Mouse (Mus musculus): ENCODE data around the gene Dapk2.
"Not testable (repeated sequence)": the region's sequence is repeated elsewhere in the genome, so short reads cannot be mapped to it uniquely, and the experiment has no call there.

Dapk2 gene

DNA sequence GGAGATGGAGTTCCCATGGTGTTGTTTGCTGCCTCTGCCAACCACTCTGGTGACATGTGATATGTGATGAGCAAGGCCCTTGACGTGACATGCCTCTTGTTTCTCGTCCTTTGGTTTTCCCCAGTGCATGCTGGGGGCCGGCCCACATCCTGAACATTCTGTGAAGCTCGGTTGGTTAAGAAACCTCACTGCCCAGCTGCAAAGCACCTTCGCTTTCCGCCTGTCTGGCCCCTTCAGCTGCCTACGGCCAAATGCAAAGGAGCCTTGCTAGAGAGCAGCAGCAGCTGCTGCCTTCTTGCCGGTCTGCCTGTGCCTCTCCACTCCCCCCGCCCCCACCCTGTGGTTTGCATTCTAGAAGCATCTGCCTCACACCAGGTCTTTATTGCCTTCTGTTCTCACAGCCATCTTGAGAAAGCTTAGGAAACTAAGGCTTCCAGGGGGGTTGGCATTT lies 123.5 kb downstream of the Dapk2 start:
- DNase-seq: no peak

DNA sequence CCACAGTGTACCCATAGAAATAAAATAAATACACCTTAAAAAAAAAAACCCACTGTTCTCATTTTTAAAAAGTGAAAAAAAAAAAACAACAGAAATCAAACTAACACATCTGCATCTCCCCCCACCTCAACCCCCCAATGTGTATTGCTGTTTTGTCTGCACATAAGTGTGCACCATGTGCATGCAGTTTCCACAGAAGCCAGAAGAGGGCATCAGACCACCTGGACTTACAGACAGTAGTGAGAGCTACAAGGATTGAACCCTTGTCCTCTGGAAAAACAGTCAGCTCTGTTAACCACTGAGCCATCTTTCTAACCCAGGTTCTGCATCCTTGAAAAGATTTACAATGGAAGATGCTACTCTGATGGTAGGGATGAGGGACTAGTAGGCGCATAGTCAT lies 124.6 kb downstream of the Dapk2 start:
- no peak for DNase-seq

DNA sequence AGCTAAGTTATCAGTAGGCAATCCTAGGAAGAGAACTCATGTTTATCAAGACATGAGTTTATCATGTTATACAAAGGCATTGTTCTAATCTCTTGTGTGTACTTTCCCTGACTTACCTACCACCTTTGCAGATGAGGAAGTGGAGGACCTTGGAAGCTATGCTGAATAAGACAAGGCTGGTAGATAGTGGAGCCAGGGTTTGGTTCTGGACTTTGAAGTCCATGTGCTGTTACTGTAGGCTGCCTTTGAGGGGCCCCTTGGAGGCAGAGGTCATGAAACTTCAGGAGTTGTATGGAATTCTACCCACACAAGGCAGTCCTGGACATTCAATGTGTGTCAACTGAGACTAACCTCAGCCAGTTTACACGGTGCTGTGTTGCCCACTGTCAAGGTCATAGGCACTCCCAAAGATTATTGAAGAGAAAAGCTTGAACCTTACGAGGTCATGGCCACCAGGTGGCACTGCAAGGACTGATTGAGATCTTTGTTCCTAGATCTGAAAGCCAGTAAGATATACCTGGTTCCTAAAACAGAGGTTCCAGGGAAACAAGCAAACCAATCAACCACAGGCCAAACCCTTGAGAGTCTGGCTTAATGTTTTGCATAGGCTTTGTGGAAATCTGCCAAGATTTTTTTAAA lies 125.7 kb downstream of the Dapk2 start:
- peak; percentile 79 for DNase-seq

DNA sequence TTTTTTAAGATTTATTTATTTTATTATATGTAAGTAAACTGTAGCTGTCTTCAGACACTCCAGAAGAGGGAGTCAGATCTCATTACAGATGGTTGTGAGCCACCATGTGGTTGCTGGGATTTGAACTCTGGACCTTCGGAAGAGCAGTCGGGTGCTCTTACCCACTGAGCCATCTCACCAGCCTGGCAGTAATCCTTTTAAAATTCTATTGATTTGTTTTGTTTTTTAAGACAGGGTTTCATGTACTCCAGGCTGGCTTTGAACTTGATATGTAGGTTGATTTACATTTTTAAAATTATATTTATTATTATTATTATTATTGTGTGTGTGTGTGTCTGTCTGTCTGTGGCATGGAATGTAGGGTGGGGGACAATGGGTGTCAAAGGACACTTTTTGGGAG lies 127.2 kb downstream of the Dapk2 start:
- DNase-seq: not testable (repeated sequence)

DNA sequence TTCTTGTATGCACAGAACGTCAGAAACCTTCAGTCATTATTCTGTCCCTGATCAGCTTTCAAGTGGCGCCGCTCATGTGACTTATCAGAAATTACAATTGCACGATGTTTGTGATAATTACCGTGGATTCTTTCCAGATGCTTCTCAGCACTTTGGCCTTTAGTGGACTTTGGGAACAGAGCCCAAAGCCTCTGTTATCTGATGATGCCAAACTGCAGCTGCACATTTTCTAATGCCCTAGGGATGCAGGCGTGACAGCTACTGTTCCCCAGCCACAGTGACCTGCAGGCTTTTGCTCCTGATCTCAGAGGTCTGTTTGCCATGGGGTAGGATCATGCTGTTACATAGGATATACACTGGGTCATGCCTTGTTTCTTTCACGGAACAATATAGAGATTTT lies 127.9 kb downstream of the Dapk2 start:
- no peak for DNase-seq

DNA sequence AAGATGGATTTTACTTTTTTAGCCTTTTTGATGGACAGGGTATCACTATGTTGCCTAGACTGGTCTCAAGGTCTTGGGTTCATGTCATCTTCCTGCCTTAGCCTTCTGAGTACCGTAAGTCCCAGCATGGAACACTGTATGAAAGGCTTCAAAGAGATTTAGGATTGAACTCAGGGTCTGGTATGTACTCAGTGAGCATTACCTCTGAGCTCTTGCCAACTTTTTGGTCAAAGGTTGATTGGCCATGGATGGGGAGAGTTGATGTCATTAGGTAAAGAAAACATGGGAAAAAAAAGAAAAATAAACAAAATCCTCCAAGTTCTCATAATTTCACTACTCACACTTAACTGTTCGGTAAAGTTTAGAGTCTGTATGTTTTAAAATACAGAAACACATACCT lies 132.7 kb downstream of the Dapk2 start:
- no peak for DNase-seq

DNA sequence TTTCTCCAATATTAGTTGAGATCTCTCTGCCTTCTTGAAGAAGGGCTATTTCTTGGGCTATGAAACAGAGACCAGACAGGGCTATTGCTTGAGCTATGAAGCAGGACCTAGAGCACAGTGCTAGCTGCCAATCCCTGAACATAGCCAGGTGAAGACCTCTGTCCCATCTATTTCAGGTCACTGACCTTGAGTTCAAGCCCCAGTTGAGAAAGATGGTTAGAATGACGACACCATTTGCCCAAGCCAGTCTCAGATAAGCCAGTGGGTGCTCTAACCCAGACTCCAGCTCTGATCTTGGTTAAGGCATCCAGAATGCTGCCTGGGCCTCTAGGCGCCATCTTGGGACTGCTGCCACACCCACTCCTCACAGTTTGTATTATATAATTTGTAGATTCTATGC lies 135.3 kb downstream of the Dapk2 start:
- DNase-seq: no peak

DNA sequence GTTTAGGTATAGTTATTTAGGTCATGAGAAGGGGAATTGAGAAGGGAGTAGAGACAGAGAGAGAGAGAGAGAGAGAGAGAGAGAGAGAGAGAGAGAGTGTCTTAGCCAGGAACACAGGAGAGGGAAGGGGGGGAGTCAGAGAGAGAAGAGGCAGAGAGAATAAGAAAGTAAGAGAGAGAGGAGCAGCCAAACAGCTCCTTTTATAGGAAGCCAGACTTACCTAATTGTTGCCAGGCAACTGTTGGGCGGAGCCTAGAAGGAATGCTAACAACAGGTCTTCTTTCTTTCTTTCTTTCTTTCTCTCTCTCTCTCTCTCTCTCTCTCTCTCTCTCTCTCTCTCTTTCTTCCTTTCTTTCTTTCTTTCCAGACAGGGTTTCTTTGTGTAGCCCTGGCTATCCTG lies 136.2 kb downstream of the Dapk2 start:
- no peak for DNase-seq

DNA sequence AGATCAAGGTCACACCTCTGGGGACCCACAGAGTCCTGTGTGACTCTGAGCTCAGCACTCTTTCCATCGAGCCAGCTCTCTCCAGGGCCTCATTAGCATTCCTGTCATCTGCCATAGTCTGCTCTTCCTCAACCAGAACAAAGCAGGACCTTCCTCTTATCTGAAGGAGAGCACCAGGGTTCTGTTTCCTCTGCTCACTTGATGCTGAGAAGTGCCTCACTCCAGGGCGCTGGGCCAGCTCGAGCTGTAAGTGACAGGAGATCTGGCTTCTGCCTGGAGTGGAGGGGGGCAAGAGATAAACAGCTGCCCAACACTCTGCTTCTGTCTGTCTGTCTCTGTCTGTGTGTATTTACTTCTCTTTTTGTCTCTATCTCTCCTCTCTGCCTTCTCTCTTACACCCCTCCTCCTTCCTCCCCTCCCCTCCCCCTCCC lies 137.0 kb downstream of the Dapk2 start:
- no peak for DNase-seq

DNA sequence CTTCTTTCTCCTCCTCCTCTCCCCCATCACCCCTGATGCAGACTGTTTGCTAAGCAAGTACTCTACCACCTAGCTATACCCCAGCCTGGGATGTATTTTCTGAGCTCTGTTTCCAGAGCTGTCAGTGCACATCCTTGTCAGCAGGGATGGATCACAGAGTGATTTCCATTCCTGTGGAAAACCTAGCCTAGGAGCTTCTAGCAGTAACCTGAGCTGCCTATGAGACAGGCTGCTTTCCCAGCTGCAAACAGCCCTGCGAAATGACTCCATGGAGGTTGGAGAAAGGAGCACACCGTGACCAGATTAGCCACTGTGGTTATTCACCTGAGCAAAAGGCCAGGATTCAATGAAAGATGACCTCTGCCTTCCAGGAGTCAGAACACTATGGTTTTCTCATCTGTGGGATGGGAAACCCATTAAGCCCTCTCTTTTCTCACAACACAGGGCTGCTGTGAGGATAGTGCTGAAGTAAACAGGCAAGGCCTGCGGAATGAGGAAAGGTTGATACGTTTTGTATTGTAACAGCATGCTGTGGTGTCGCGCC lies 137.6 kb downstream of the Dapk2 start:
- no peak for DNase-seq

DNA sequence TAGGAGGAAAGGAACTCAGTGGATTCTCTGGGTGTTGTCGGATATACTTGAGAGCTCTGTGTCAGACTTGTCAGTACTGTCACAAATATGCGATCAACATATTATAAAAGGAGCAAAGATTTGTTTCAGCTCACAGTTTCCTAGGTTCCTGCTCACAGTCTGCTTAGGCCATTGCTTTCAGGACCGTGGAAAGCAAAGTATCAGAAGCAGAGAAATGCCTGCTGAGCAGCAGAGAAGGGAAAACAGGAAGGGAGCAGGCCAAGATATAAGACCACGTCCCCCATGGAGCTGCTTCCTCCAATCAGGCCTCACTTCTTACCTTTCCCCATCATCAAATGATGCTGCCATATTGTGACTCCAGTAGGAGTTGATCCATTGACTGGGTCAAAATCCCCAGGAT lies 140.8 kb downstream of the Dapk2 start:
- no peak for DNase-seq

DNA sequence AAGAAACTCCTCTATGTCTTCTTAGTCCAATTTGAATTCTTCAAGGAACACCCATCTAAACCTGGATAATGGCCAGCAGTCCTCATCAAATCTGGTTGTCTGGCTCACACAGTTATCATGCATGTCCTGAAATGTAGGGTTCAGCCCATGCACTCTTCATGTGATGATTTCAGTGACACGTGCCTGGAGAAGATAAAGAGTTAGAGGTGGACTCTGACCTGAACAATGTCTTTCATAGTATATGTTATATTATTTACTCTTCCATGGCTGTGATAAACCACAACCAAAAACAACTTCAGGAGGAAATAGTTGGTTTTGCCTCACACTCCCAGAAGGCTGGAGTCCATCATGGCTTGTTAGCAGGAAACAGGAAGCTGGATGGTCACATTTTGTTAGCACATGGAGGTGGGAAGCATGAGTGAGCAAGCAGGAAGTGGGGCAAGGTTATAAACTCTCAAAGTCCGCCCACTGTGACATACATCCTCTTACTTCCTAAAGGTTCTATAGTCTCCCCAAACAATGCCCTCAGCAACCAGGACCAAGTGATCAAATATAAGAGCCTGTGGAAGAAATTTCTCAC lies 142.5 kb downstream of the Dapk2 start:
- DNase-seq: no peak

DNA sequence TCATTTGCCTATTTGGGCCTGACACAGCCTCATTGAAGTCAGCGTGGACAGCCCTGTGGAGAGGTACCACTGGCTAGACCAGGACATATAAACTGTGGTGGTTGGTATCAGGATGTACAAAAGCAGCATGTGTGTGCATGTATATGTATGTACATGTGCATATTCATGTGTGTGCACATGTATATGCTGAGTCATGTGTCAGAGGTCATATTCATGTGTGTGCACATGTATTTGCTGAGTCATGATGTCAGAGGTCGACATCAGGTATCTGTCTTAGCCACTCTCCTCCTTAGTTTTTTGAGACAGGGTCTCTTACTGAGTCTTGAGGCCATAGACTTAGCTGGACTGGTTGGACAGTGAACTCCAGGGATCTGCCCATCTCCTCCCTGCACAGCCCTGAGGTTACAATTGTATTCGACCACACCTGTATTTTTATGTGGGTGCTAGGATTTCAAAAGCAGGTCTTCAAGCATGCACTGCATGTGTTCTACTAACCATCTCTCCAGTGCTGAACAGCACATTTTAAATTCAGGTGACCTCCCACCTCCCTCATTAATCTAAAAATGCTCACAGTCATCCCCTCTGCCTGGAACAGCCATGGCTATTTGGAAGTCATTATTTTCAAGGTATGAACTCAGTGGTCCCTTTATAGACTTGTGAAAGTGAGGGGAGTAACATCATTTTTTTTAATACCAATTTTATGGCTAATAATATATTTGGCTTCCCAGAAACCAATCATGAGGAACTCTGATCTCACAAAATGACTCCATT lies 146.5 kb downstream of the Dapk2 start:
- no peak for DNase-seq

DNA sequence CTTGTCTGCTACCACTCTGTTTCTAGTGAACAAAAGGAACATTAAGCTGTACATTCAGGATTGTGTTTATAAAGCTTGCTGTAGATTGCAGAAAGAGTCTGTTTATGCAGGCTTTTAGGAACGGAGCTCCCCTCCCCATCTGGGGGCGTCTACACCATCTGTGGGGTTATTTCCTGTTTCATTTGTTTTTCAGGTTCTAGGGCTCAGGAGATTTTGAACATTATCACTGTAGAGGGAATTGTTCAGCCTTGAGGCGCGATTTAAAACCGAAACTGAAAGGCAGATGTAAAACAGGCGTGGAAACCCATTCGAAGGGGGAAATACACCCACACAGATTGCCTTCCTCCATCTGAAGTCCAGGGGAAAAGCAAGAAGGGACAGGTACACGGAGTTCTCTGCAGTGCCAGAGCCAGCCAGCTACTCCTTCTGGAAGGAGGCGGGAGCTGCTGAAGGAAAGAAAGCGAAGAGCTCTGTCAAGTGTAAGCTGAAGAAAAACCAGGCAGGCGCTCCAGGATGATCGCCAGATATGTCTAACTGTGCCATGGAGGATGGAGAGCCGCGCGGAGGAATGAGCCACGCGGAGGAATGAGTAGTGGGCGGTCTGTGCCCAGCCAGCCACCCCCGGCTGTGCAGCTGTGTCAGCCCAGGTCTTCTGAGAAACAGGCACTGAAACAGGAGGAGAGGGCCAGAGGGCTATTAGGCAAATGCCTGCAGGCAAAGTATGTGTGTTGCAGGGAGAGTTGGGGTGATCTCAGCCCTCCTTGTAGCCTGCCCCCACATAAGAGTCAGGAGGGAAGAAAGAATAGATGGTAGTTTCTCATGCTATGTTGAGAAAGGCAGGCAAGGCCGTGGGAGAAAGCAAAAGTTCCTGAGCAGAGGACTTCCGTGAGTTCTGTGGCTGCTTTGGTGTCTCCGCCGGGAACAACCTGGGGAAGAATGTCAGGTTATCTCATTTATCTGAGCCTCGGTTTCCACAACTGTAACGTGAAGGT lies 147.4 kb downstream of the Dapk2 start:
- DNase-seq: peak; percentile 58

DNA sequence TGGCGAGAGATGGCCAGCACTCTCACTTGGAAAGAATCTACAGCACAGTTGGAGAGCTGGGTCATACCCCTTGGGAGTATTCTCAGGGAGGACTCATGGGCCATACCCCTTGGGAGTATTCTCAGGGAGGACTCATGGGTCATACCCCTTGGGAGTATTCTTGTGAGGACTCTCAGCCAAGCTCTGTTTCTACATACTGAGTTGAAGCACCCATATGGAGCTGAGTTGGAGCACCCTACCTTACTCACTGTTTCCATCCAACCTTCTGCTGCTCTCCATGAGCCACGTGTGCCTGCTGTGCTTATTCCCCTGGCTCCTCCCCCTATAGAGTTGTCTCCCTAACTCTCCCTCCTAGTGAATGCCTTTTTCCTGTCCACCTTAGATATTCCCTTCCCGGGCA lies 148.4 kb downstream of the Dapk2 start:
- DNase-seq: no peak

DNA sequence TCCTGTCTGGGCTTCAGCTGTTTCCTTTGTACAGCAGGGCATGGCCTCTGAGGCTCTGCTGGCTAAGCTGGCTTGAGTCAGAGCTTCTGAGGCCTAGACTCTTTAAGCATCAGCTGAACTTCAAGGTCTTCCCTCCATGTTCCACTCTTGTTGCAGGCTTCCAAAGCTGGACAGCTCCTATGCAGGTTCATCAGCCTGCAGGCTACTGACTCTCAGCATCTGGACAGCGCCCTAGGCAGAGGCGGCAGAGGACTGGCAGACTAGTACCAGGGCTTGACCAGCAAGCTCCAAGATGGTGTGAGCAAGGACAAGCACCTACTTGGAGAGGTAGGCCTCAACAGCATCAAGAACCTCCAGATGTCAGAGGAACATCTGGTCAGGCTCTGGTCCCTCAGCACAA lies 149.3 kb downstream of the Dapk2 start:
- DNase-seq: no peak

DNA sequence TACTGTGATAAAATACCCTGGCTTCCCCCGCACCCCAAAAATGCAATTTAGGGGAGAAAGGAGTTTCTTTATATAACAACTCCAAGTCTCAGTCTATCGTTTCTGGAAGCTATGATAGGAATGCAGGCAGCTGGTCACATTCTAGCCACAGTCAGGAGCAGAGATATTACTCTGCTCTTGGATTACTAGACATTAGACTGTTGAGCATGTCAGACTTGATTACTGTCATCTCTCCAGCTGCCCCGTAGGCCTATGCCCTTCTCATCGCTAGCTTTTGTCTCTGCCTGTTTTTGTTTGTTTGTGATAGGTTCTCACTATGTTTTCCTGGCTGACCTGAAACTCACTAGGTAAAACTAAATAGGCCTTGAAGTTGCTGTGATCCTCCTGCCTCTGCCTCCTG lies 150.7 kb downstream of the Dapk2 start:
- no peak for DNase-seq

DNA sequence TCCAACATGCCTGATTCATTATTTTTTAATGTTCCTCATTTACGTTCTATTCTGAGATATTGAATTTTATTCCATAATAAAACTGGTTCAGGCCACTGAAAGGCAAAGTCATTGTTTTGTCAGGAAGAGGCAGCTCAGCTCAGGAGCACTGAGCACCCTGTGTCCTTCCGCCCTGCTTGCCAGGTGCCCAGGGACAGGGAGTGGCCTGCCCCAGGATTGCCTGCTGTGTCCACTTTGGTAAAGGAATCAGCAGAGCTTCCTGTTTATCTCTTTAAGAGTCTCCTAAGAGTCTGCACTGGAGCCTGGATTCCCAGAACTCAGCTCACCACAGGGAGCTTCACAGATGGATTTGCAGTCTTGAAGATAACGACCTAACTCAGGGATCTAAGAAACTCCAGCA lies 153.4 kb downstream of the Dapk2 start:
- DNase-seq: no peak

DNA sequence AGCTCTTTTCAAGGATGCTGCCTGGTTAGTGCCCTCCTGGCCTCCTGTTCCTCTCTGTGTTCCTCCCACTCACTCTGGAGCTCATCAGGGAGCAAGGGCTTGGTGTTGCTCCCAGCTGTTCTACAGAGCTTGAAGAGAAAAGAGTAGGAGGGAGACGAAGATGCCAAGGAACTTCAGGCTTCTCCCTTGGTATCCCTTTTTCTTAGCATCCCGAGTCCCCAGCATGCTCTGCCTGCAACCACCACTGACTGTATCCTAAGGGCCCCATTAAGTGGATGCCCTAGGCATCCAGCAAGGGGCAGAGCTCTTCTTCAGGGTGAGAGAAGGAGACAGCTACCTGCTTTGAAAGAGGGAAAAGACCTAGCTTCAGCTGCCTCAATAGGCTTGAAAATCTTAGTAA lies 158.6 kb downstream of the Dapk2 start:
- no peak for DNase-seq
